Mouse (Mus musculus) granulocyte monocyte progenitor cell, adult 5-6 weeks (primary cell): Measurements from ENCODE around the gene Btbd3. TPM values are rescaled to one million over a fixed set of nuclear protein-coding genes. Genes with fewer than 3 reads are reported as not detected.
"Not testable (repeated sequence)": the region's sequence is repeated elsewhere in the genome, so short reads cannot be mapped to it uniquely, and the experiment has no call there.

ENCODE experiments used
- ATAC-seq: replicated peaks from 2 replicates; pipeline ENCODE4 v1.8.0; 2016; ENCODE audit warnings: mild to moderate bottlenecking, moderate TSS enrichment, inconsistent platforms; ENCODE audit not compliant: poor library complexity, severe bottlenecking
- total RNA-seq, 2 experiments: library from RNA; stranded (forward) in 1 of 2; stranded (reverse) in 1 of 2; fragments of 200-712, 200-1000 nt in 1 of 2; fragments of >200 nt in 1 of 2; fragmentation: Nextera tagmentation in 1 of 2; gene quantifications; 2 replicates each; pipeline ENCODE4 v1.2.3; 2014 to 2017

Btbd3 gene
- total RNA-seq, 2 experiments from 2014 or later, result 1.1 to 2.0 TPM

GRCm38 (mm10) chr2:138278853-138279640 is 22.7 kb downstream of the Btbd3 start:
- ATAC-seq, result no peak

- no peak for ATAC-seq
Observed at GRCm38 (mm10) chr2:138279641-138280040, 23.3 kb downstream of the Btbd3 start.

GRCm38 (mm10) chr2:138280225-138280711 is 23.9 kb downstream of the Btbd3 start:
- ATAC-seq, result no peak

GRCm38 (mm10) chr2:138281550-138282201 is 25.3 kb downstream of the Btbd3 start:
- no peak for ATAC-seq

GRCm38 (mm10) chr2:138283372-138283771 is 27.0 kb downstream of the Btbd3 start:
- ATAC-seq, result no peak

- no peak for ATAC-seq
Observed at GRCm38 (mm10) chr2:138283856-138284255, 27.5 kb downstream of the Btbd3 start.

GRCm38 (mm10) chr2:138285811-138286210 is 29.4 kb downstream of the Btbd3 start:
- no peak for ATAC-seq

GRCm38 (mm10) chr2:138290154-138290553 is 33.8 kb downstream of the Btbd3 start:
- no peak for ATAC-seq

- no peak for ATAC-seq
Observed at GRCm38 (mm10) chr2:138294286-138294685, 37.9 kb downstream of the Btbd3 start.

GRCm38 (mm10) chr2:138306236-138306635 is 49.9 kb downstream of the Btbd3 start:
- ATAC-seq, result no peak

GRCm38 (mm10) chr2:138315644-138316043 is 59.3 kb downstream of the Btbd3 start:
- no peak for ATAC-seq

GRCm38 (mm10) chr2:138320408-138320807 is 64.0 kb downstream of the Btbd3 start:
- ATAC-seq, result no peak

GRCm38 (mm10) chr2:138321041-138321481 is 64.7 kb downstream of the Btbd3 start:
- no peak for ATAC-seq

- no peak; the same call in 1 of the 2 replicates for ATAC-seq
Observed at GRCm38 (mm10) chr2:138322270-138323114, 66.1 kb downstream of the Btbd3 start.

- ATAC-seq, result no peak
Observed at GRCm38 (mm10) chr2:138326367-138326766, 70.0 kb downstream of the Btbd3 start.

GRCm38 (mm10) chr2:138334198-138334597 is 77.8 kb downstream of the Btbd3 start:
- ATAC-seq, result not testable (repeated sequence)

- ATAC-seq, result no peak
Observed at GRCm38 (mm10) chr2:138337886-138338494, 81.6 kb downstream of the Btbd3 start.

GRCm38 (mm10) chr2:138338524-138338923 is 82.2 kb downstream of the Btbd3 start:
- ATAC-seq, result no peak

- ATAC-seq, result no peak
Observed at GRCm38 (mm10) chr2:138355366-138355765, 99.0 kb downstream of the Btbd3 start.

- ATAC-seq, result no peak
Observed at GRCm38 (mm10) chr2:138362474-138362873, 106.1 kb downstream of the Btbd3 start.
